Mouse (Mus musculus) C2C12 (cell line): ENCODE data around the gene Cox17. TPM values are rescaled to one million over a fixed set of nuclear protein-coding genes. Genes with fewer than 3 reads are reported as not detected.

Experiments used
- H3K27me3 ChIP-seq: one replicate; pipeline ENCODE4 v1.6.1; 2011; ENCODE audit not compliant: control insufficient read depth, insufficient read depth, insufficient read length
- H3K36me3 ChIP-seq: one replicate; pipeline ENCODE4 v1.6.1; 2011; ENCODE audit not compliant: control insufficient read depth, insufficient read depth
- H3K4me3 ChIP-seq: one replicate; pipeline ENCODE4 v1.5.1; 2011; ENCODE audit warnings: mild to moderate bottlenecking, control low read depth; ENCODE audit not compliant: poor library complexity, insufficient read depth, severe bottlenecking
- H3K79me2 ChIP-seq: one replicate; pipeline ENCODE4 v1.6.1; 2011; ENCODE audit not compliant: control insufficient read depth, insufficient read depth
- H3K79me3 ChIP-seq: one replicate; pipeline ENCODE4 v1.6.1; 2011; ENCODE audit warnings: low read depth, control low read depth
- H3ac ChIP-seq: one replicate; pipeline ENCODE3; 2011; ENCODE audit warnings: low read depth; ENCODE audit not compliant: control insufficient read depth, insufficient read length
- CEBPB ChIP-seq: IDR thresholded peaks from one replicate; pipeline ENCODE4 v1.6.1; 2011; ENCODE audit warnings: low read depth, mild to moderate bottlenecking, control low read depth, moderate library complexity
- CTCF ChIP-seq: IDR thresholded peaks from one replicate; pipeline ENCODE4 v1.5.1; 2011; ENCODE audit not compliant: control insufficient read depth, insufficient read depth, insufficient read length
- FOSL1 ChIP-seq: IDR thresholded peaks from one replicate; pipeline ENCODE4 v1.8.0; 2011; ENCODE audit warnings: mild to moderate bottlenecking, low read length; ENCODE audit not compliant: poor library complexity, insufficient read depth, severe bottlenecking
- MAX ChIP-seq: IDR thresholded peaks from one replicate; pipeline ENCODE4 v1.6.1; 2011; ENCODE audit warnings: mild to moderate bottlenecking, control low read depth
- MYOD1 ChIP-seq: IDR thresholded peaks from one replicate; pipeline ENCODE4 v1.6.1; 2011; ENCODE audit warnings: low read depth; ENCODE audit not compliant: control insufficient read depth, insufficient read length
- MYOG ChIP-seq: IDR thresholded peaks from one replicate; pipeline ENCODE4 v1.6.1; 2011; ENCODE audit not compliant: control insufficient read depth, insufficient read length; ENCODE audit errors: extremely low read depth
- USF1 ChIP-seq: IDR thresholded peaks from one replicate; pipeline ENCODE4 v1.6.1; 2011; ENCODE audit warnings: low read depth, mild to moderate bottlenecking, control low read depth, moderate library complexity
- polyA plus RNA-seq: library from polyadenylated mRNA; unstranded; fragments of >200 nt; fragmentation: generic; extraction: Trizol; gene quantifications from one replicate; pipeline ENCODE4 v1.2.1, GENCODE M21; 2012; ENCODE audit warnings: missing spikeins

Cox17 gene
- polyA plus RNA-seq, 1 experiment = 404 TPM

GRCm38 (mm10) chr16:38387389-38387788 is 40.6 kb downstream of the Cox17 start:
- Histone ChIP-seq H3K36me3 (no peaks in the 10 kb centered on the region), H3K27me3 (no peaks in the 10 kb centered on the region), H3K79me2 (no peaks in the 10 kb centered on the region), H3K4me3 (no peak overlapping the region), H3ac (no peak overlapping the region), H3K79me3 (no peaks in the 10 kb centered on the region)
- no peak for TF ChIP-seq MYOG

DNA sequence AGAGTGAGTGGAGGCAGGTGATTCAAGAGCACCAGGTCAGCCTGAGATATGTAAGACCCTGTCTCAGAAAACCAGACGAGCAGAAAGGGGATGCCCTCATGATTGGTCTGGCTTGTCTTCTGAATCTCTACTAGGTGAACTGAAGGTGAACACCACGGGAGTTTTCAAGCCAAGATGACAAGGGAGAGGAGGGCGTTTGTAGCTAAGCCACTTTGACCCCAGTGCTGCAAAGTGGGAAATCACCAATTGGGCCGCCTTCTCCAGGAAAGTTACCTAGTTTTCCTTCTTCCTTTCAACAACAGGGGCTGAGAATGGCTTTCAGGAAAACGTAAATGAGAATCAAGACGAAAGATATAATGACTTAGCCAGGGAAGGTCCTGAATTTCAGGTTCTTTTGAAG is 42.0 kb downstream of the Cox17 start:
- TF ChIP-seq USF1 = no peak
- TF ChIP-seq CEBPB = no peak
- no peak for TF ChIP-seq MYOD1
- no peak for TF ChIP-seq MAX
- no peak for TF ChIP-seq FOSL1
- no peak for TF ChIP-seq MYOG
- no peak for TF ChIP-seq CTCF
- H3ac ChIP-seq = no peak overlapping the region
- H3K79me3 ChIP-seq = no peaks in the 10 kb centered on the region
- no peaks in the 10 kb centered on the region for H3K27me3 ChIP-seq
- no peaks in the 10 kb centered on the region for H3K36me3 ChIP-seq
- H3K79me2 ChIP-seq = no peaks in the 10 kb centered on the region
- no peak overlapping the region for H3K4me3 ChIP-seq

DNA sequence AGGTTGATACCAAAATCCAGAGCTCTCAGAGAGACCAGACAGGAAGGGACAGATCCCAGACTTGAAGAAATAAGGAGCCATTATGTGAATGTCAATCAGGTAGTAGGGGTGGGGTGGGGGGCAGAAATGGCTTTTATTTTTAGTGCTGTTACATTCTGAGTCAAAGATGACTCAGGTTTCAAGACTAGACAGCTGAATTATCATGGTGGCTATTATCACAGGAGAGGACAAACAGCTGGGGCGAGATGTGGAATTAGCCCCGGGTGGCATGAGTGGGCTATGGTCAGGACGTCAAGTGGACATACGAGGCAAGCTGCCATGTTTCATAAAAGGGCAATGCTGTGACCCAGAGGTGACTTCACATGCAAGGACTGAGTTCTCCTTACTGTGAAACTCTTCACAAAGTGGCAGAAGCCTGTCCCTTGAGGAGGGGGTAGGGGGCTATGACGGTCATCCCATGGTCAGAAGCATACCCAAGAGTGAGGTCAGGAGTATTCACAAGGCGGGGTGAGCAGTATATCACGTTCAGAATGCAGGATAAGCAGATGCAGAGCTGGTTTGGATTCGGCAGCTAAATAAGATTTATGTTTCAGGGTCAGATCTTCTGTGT is 42.6 kb downstream of the Cox17 start:
- no peak overlapping the region for H3ac ChIP-seq
- no peaks in the 10 kb centered on the region for H3K36me3 ChIP-seq
- no peaks in the 10 kb centered on the region for H3K79me3 ChIP-seq
- no peaks in the 10 kb centered on the region for H3K79me2 ChIP-seq
- no peaks in the 10 kb centered on the region for H3K27me3 ChIP-seq
- TF ChIP-seq USF1 (no peak), CTCF (no peak), MYOD1 (peak; percentile 93), MYOG (no peak), MAX (no peak), FOSL1 (no peak), CEBPB (no peak)
- no peak overlapping the region for H3K4me3 ChIP-seq

- no peaks in the 10 kb centered on the region for H3K79me2 ChIP-seq
- no peaks in the 10 kb centered on the region for H3K27me3 ChIP-seq
- no peak overlapping the region for H3ac ChIP-seq
- H3K4me3 ChIP-seq = no peak overlapping the region
- no peaks in the 10 kb centered on the region for H3K36me3 ChIP-seq
- TF ChIP-seq MYOD1 = no peak
- no peak for TF ChIP-seq CTCF
- TF ChIP-seq CEBPB = no peak
- no peak for TF ChIP-seq USF1
- H3K79me3 ChIP-seq = no peaks in the 10 kb centered on the region
Observed at GRCm38 (mm10) chr16:38390322-38390721, 43.5 kb downstream of the Cox17 start.

- Histone ChIP-seq H3K36me3 (no peaks in the 10 kb centered on the region), H3ac (no peak overlapping the region), H3K79me3 (no peaks in the 10 kb centered on the region), H3K4me3 (no peak overlapping the region), H3K79me2 (no peaks in the 10 kb centered on the region), H3K27me3 (no peaks in the 10 kb centered on the region)
- TF ChIP-seq MAX = no peak
- no peak for TF ChIP-seq MYOG
- no peak for TF ChIP-seq FOSL1
- no peak for TF ChIP-seq USF1
- no peak for TF ChIP-seq MYOD1
- TF ChIP-seq CEBPB = no peak
Observed at GRCm38 (mm10) chr16:38392126-38392894, 45.5 kb downstream of the Cox17 start.

DNA sequence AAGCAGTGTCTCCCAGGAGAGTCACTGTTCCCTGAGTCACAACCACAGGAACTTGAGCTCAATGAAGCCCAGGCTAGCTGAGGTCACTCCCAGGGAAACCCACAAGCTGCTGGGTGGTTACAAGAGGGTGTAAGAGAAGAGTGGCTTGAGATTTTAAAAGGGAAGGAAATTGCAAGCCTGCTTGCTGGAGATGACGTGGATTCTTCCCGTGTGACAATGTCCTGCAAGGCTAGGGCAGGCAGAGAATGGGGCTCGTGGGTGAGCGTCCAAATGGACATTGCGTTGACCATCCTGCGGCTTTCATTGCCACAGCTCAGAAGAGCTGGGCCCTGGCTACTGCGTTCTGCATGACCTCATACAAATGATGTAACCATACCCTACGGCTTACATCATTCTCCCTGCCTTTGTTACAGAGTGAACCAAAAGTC is 47.4 kb downstream of the Cox17 start:
- no peaks in the 10 kb centered on the region for H3K79me3 ChIP-seq
- no peak overlapping the region for H3K4me3 ChIP-seq
- H3K79me2 ChIP-seq = no peaks in the 10 kb centered on the region
- no peaks in the 10 kb centered on the region for H3K27me3 ChIP-seq
- no peaks in the 10 kb centered on the region for H3K36me3 ChIP-seq
- TF ChIP-seq FOSL1 (peak; percentile 59), MAX (peak; percentile 62), MYOD1 (peak; percentile 40), MYOG (no peak), CTCF (no peak), CEBPB (peak; percentile 64), USF1 (no peak)
- no peak overlapping the region for H3ac ChIP-seq
